Mouse (Mus musculus): ENCODE measurements around the gene Tmem238. TPM values are rescaled to one million over a fixed set of nuclear protein-coding genes. Genes with fewer than 3 reads are reported as not detected.

Tmem238 gene
- polyA plus RNA-seq, 1 experiment: 12.0 TPM

GRCm38 (mm10) chr7:4744886-4745285, 44.6 kb downstream of the Tmem238 start:
- WGBS: 82% methylated on average over 6 of the region's 6 CpGs
- H3K27ac ChIP-seq (ENCODE audit: control insufficient read depth, insufficient read depth, low read depth, low read length, poor library complexity): 0 out of 2 replicates have a peak overlapping the region, but pooled peaks have one; percentile 19
- no peak overlapping the region for H3K4me3 ChIP-seq (replicated peaks; ENCODE audit: control insufficient read depth, low read depth, low read length)
- no peak for TF ChIP-seq CTCF (IDR thresholded peaks at IDR 0.05; ENCODE audit: control insufficient read depth, insufficient read depth, low read length)
- no peak for TF ChIP-seq POLR2A (IDR thresholded peaks at IDR 0.05; ENCODE audit: borderline replicate concordance, control insufficient read depth, low read depth, low read length)
- peaks cover 11% of the 10 kb centered on the region for H3K4me1 ChIP-seq (ENCODE audit: control insufficient read depth, insufficient read depth, low read length)

- TF ChIP-seq POLR2A (IDR thresholded peaks at IDR 0.05; ENCODE audit: borderline replicate concordance, control insufficient read depth, low read depth, low read length): no peak
- TF ChIP-seq CTCF (IDR thresholded peaks at IDR 0.05; ENCODE audit: control insufficient read depth, insufficient read depth, low read length): no peak
- peaks cover 5% of the 10 kb centered on the region for H3K4me1 ChIP-seq (ENCODE audit: control insufficient read depth, insufficient read depth, low read length)
- 63% methylated on average over 2 of the region's 2 CpGs for WGBS
- H3K27ac ChIP-seq (ENCODE audit: control insufficient read depth, insufficient read depth, low read depth, low read length, poor library complexity): no peak overlapping the region
- no peak overlapping the region for H3K4me3 ChIP-seq (replicated peaks; ENCODE audit: control insufficient read depth, low read depth, low read length)
Observed at GRCm38 (mm10) chr7:4743354-4743753, 46.1 kb downstream of the Tmem238 start.

GRCm38 (mm10) chr7:4742482-4742819, 47.0 kb downstream of the Tmem238 start:
- Histone ChIP-seq H3K4me1 (ENCODE audit: control insufficient read depth, insufficient read depth, low read length) (peaks cover 2% of the 10 kb centered on the region; the same call in 1 of the 2 replicates), H3K4me3 (replicated peaks; ENCODE audit: control insufficient read depth, low read depth, low read length) (no peak overlapping the region), H3K27ac (ENCODE audit: control insufficient read depth, insufficient read depth, low read depth, low read length, poor library complexity) (no peak overlapping the region; the same call in 1 of the 2 replicates)

GRCm38 (mm10) chr7:4741672-4742481, 47.6 kb downstream of the Tmem238 start:
- no peak overlapping the region for H3K4me3 ChIP-seq (replicated peaks; ENCODE audit: control insufficient read depth, low read depth, low read length)
- TF ChIP-seq CTCF (IDR thresholded peaks at IDR 0.05; ENCODE audit: control insufficient read depth, insufficient read depth, low read length) (no peak), POLR2A (IDR thresholded peaks at IDR 0.05; ENCODE audit: borderline replicate concordance, control insufficient read depth, low read depth, low read length) (peak; percentile 19; the same call in 1 of the 2 replicates)
- H3K27ac ChIP-seq (ENCODE audit: control insufficient read depth, insufficient read depth, low read depth, low read length, poor library complexity): peak overlapping the region; percentile 30; the same call in 1 of the 2 replicates
- H3K4me1 ChIP-seq (ENCODE audit: control insufficient read depth, insufficient read depth, low read length): peaks cover 2% of the 10 kb centered on the region; the same call in 1 of the 2 replicates
- WGBS: 83% methylated on average over 21 of the region's 21 CpGs

More at GRCm38 (mm10) chr7:4742482-4742819, 47.0 kb downstream of the Tmem238 start:
- TF ChIP-seq POLR2A (IDR thresholded peaks at IDR 0.05; ENCODE audit: borderline replicate concordance, control insufficient read depth, low read depth, low read length): no peak
- no peak for TF ChIP-seq CTCF (IDR thresholded peaks at IDR 0.05; ENCODE audit: control insufficient read depth, insufficient read depth, low read length)
- 76% methylated on average over 6 of the region's 6 CpGs for WGBS

- 12% methylated on average over 4 of the region's 4 CpGs for WGBS
- Histone ChIP-seq H3K4me3 (replicated peaks; ENCODE audit: control insufficient read depth, low read depth, low read length) (peak overlapping the region; percentile 53), H3K4me1 (ENCODE audit: control insufficient read depth, insufficient read depth, low read length) (peaks cover 2% of the 10 kb centered on the region; the same call in 1 of the 2 replicates), H3K27ac (ENCODE audit: control insufficient read depth, insufficient read depth, low read depth, low read length, poor library complexity) (peak overlapping the region; percentile 65)
- TF ChIP-seq CTCF (IDR thresholded peaks at IDR 0.05; ENCODE audit: control insufficient read depth, insufficient read depth, low read length) (no peak), POLR2A (IDR thresholded peaks at IDR 0.05; ENCODE audit: borderline replicate concordance, control insufficient read depth, low read depth, low read length) (no peak)
Observed at GRCm38 (mm10) chr7:4741151-4741550, 48.3 kb downstream of the Tmem238 start.

GRCm38 (mm10) chr7:4740309-4740727, 49.1 kb downstream of the Tmem238 start:
- H3K4me1 ChIP-seq (ENCODE audit: control insufficient read depth, insufficient read depth, low read length): peaks cover 2% of the 10 kb centered on the region; the same call in 1 of the 2 replicates
- WGBS: 0% methylated on average over 14 of the region's 14 CpGs

GRCm38 (mm10) chr7:4739544-4740275, 49.7 kb downstream of the Tmem238 start, which contains the start of gene Kmt5c:
Gene Kmt5c (plus strand): TSS chr7:4740115.
- TF ChIP-seq POLR2A (IDR thresholded peaks at IDR 0.05; ENCODE audit: borderline replicate concordance, control insufficient read depth, low read depth, low read length) (peak; percentile 97), CTCF (IDR thresholded peaks at IDR 0.05; ENCODE audit: control insufficient read depth, insufficient read depth, low read length) (no peak; the same call in 1 of the 2 replicates)
- H3K4me1 ChIP-seq (ENCODE audit: control insufficient read depth, insufficient read depth, low read length): peaks cover 2% of the 10 kb centered on the region; the same call in 1 of the 2 replicates
- peak within 1 kb of the TSS; percentile 79 for H3K4me3 ChIP-seq (replicated peaks; ENCODE audit: control insufficient read depth, low read depth, low read length)
- peak within 1 kb of the TSS; percentile 65 for H3K27ac ChIP-seq (ENCODE audit: control insufficient read depth, insufficient read depth, low read depth, low read length, poor library complexity)
- WGBS: 0% methylated on average over 38 of the region's 44 CpGs

More at GRCm38 (mm10) chr7:4740309-4740727, 49.1 kb downstream of the Tmem238 start:
- TF ChIP-seq CTCF (IDR thresholded peaks at IDR 0.05; ENCODE audit: control insufficient read depth, insufficient read depth, low read length): no peak
- TF ChIP-seq POLR2A (IDR thresholded peaks at IDR 0.05; ENCODE audit: borderline replicate concordance, control insufficient read depth, low read depth, low read length): no peak
- Histone ChIP-seq H3K27ac (ENCODE audit: control insufficient read depth, insufficient read depth, low read depth, low read length, poor library complexity) (peak overlapping the region; percentile 65), H3K4me3 (replicated peaks; ENCODE audit: control insufficient read depth, low read depth, low read length) (peak overlapping the region; percentile 79)
